Mouse (Mus musculus): Measurements from ENCODE around the gene Plin3. TPM values are rescaled to one million over a fixed set of nuclear protein-coding genes. Genes with fewer than 3 reads are reported as not detected.

Gene Plin3
- polyA plus RNA-seq, 1 experiment from 2014 or later: 106 TPM

DNA sequence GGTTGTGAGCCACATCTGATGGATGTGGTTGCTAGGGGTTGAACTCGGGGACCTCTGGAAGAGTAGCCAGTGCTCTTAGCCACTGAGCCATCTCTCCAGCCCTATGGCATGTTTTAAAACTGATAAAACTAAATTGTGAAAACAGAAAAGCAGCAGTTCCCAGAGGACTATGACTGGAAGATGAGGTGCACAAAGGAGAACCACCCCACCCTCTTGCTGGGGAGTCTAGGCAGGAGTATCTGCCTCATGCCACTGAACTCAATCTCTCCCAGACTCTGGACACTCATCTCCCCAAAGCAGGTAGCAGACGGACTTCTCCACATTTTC is 15.1 kb downstream of the Plin3 start:
- Histone ChIP-seq H3K27ac (ENCODE audit: low read length) (peak overlapping the region; percentile 86), H3K9me3 (ENCODE audit: low read length) (no peaks in the 10 kb centered on the region), H3K4me3 (ENCODE audit: low read length) (no peak overlapping the region), H3K4me2 (replicated peaks; ENCODE audit: low read depth, low read length) (peak overlapping the region; percentile 74), H3K9ac (replicated peaks; ENCODE audit: low read length) (no peak overlapping the region), H3K36me3 (ENCODE audit: insufficient read depth, low read length) (peaks cover 22% of the 10 kb centered on the region), H3K27me3 (ENCODE audit: insufficient read depth, low read length) (no peaks in the 10 kb centered on the region), H3K4me1 (ENCODE audit: insufficient read depth, low read length) (peaks cover 24% of the 10 kb centered on the region)
- WGBS: 45% methylated on average over 2 of the region's 2 CpGs
- no peak for ATAC-seq (ENCODE audit: low FRiP score, low TSS enrichment)

DNA sequence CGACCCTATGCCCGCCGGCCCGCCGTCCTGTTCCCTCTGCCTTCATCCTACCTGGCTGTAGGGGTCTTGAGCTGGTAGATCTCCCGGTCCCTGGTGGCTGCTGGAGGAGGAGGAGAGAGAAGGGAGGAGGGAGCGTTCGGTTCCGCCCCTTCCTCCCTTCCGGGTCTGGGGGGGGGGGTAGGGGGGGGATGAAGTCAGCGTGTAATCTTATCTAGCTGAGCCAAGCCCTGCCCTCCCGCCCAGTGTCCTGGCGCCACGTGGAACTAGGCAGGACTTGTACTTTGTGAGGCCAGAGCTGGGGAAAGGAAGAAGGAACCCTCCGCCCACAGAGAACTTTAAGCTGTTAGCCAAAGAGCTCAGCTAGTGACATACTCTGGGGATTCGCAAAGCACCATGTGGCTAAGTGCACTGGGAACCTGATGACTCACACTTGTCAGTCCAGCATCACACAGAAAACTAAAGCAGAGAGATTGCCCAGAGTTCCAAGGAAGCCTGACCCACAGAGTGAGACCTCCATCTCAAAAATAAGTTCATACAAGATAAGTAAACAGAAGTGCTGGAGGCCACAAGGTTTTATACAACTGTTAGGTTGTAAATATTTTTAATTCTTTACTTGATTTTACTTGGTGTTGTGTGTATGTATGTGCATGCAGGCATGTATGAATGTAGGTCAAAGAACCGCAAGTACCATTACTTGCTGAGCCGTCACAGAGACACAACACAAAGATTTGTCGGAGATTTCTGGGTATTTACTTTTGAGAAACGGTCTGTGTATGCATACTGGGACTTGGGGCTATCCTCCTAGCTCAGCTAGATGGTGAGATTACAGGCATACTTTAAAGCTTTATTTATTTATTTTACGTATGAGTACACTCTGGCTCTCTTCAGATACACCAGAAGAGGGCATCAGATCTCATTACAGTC is 15.8 kb downstream of the Plin3 start, which contains the start of gene Ticam1:
Gene Ticam1, minus strand, starts transcription at position 144 of the 924 bp plus-strand sequence.
- no peaks in the 10 kb centered on the region for H3K27me3 ChIP-seq (ENCODE audit: insufficient read depth, low read length)
- ATAC-seq (ENCODE audit: low FRiP score, low TSS enrichment): peak; percentile 95
- peak within 1 kb of the TSS; percentile 86 for H3K27ac ChIP-seq (ENCODE audit: low read length)
- peak within 1 kb of the TSS; percentile 70 for H3K4me3 ChIP-seq (ENCODE audit: low read length)
- peaks cover 24% of the 10 kb centered on the region for H3K4me1 ChIP-seq (ENCODE audit: insufficient read depth, low read length)
- H3K4me2 ChIP-seq (replicated peaks; ENCODE audit: low read depth, low read length): peak within 1 kb of the TSS; percentile 74
- 4% methylated on average over 17 of the region's 21 CpGs for WGBS
- H3K9ac ChIP-seq (replicated peaks; ENCODE audit: low read length): peak within 1 kb of the TSS; percentile 77
- no peaks in the 10 kb centered on the region for H3K9me3 ChIP-seq (ENCODE audit: low read length)
- H3K36me3 ChIP-seq (ENCODE audit: insufficient read depth, low read length): peaks cover 28% of the 10 kb centered on the region

DNA sequence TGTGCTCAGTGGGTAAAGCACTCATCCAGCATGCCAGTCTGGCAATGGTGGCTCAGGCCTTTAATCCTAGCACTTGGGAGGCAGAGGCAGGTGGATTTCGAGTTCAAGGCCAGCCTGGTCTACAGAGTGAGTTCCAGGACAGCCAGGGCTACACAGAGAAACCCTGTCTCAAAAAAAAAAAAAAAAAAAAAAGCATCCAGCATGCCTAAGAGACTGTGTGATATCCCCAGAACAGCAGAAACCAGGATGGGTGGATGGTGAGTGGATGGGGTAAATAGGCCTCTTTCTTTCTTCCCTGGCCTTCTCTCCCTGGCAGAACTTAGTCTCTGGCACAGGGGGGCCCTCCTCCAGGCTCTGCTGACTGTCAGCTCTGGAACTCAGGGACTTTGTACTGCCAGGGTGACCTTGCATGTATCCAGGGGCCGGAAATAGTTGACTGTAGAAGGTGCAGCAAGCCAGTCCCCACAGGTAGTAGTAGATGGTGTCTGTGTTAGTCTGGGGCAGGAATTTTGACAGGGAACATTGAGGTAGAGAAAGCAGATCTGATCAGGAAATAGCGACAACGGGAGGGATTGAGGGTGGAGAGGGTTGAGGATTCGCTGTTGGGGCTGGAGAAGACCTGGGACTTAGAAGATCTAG is 16.7 kb downstream of the Plin3 start:
- Histone ChIP-seq H3K4me3 (ENCODE audit: low read length) (peak overlapping the region; percentile 70), H3K4me2 (replicated peaks; ENCODE audit: low read depth, low read length) (peak overlapping the region; percentile 74), H3K4me1 (ENCODE audit: insufficient read depth, low read length) (peaks cover 24% of the 10 kb centered on the region), H3K9ac (replicated peaks; ENCODE audit: low read length) (peak overlapping the region; percentile 77), H3K36me3 (ENCODE audit: insufficient read depth, low read length) (peaks cover 26% of the 10 kb centered on the region; the same call in 1 of the 2 replicates), H3K9me3 (ENCODE audit: low read length) (no peaks in the 10 kb centered on the region), H3K27ac (ENCODE audit: low read length) (peak overlapping the region; percentile 86), H3K27me3 (ENCODE audit: insufficient read depth, low read length) (no peaks in the 10 kb centered on the region)
- WGBS: 23% methylated on average over 5 of the region's 5 CpGs
- ATAC-seq (ENCODE audit: low FRiP score, low TSS enrichment): peak; percentile 44

- no peaks in the 10 kb centered on the region for H3K9me3 ChIP-seq (ENCODE audit: low read length)
- no peak overlapping the region for H3K4me3 ChIP-seq (ENCODE audit: low read length)
- peaks cover 24% of the 10 kb centered on the region for H3K36me3 ChIP-seq (ENCODE audit: insufficient read depth, low read length)
- H3K27me3 ChIP-seq (ENCODE audit: insufficient read depth, low read length): no peaks in the 10 kb centered on the region
- no peak for ATAC-seq (ENCODE audit: low FRiP score, low TSS enrichment)
- H3K9ac ChIP-seq (replicated peaks; ENCODE audit: low read length): no peak overlapping the region
- no peak overlapping the region for H3K27ac ChIP-seq (ENCODE audit: low read length)
- H3K4me1 ChIP-seq (ENCODE audit: insufficient read depth, low read length): peaks cover 30% of the 10 kb centered on the region
- WGBS: 91% methylated on average over 5 of the region's 5 CpGs
- no peak overlapping the region for H3K4me2 ChIP-seq (replicated peaks; ENCODE audit: low read depth, low read length)
Observed at GRCm38 (mm10) chr17:56273986-56274385, 18.7 kb downstream of the Plin3 start.

GRCm38 (mm10) chr17:56273482-56273881 is 19.2 kb downstream of the Plin3 start:
- Histone ChIP-seq H3K27ac (ENCODE audit: low read length) (no peak overlapping the region), H3K9me3 (ENCODE audit: low read length) (no peaks in the 10 kb centered on the region), H3K27me3 (ENCODE audit: insufficient read depth, low read length) (no peaks in the 10 kb centered on the region), H3K4me2 (replicated peaks; ENCODE audit: low read depth, low read length) (no peak overlapping the region), H3K4me1 (ENCODE audit: insufficient read depth, low read length) (peaks cover 30% of the 10 kb centered on the region), H3K9ac (replicated peaks; ENCODE audit: low read length) (no peak overlapping the region), H3K4me3 (ENCODE audit: low read length) (no peak overlapping the region), H3K36me3 (ENCODE audit: insufficient read depth, low read length) (peaks cover 24% of the 10 kb centered on the region)
- ATAC-seq (ENCODE audit: low FRiP score, low TSS enrichment): no peak
- WGBS: 72% methylated on average over 7 of the region's 7 CpGs

DNA sequence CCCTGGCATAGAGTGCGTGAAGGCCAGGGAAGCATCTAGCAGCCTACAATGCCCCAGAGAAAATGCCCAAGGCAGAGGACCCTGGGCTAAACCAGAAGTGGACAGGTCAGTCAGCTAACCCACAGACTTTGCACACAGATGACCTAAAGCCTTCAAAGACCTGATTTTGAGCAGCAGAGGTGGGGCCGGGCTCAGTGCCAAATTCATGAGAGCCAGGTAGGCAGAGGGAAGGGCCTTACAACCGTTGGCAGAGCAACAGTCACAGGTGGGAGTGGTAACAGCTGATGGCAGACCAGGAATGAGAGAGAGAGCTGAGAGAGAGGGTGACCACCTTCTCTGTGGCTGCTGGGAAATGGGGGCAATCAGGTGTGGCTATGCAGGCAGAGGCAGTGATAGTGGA is 20.0 kb downstream of the Plin3 start:
- Histone ChIP-seq H3K27ac (ENCODE audit: low read length) (no peak overlapping the region), H3K9me3 (ENCODE audit: low read length) (no peaks in the 10 kb centered on the region), H3K4me3 (ENCODE audit: low read length) (no peak overlapping the region), H3K4me1 (ENCODE audit: insufficient read depth, low read length) (peaks cover 26% of the 10 kb centered on the region), H3K36me3 (ENCODE audit: insufficient read depth, low read length) (peaks cover 19% of the 10 kb centered on the region), H3K9ac (replicated peaks; ENCODE audit: low read length) (no peak overlapping the region), H3K27me3 (ENCODE audit: insufficient read depth, low read length) (no peaks in the 10 kb centered on the region), H3K4me2 (replicated peaks; ENCODE audit: low read depth, low read length) (no peak overlapping the region)
- no peak for ATAC-seq (ENCODE audit: low FRiP score, low TSS enrichment)
- WGBS: 63% methylated on average over 3 of the region's 3 CpGs

DNA sequence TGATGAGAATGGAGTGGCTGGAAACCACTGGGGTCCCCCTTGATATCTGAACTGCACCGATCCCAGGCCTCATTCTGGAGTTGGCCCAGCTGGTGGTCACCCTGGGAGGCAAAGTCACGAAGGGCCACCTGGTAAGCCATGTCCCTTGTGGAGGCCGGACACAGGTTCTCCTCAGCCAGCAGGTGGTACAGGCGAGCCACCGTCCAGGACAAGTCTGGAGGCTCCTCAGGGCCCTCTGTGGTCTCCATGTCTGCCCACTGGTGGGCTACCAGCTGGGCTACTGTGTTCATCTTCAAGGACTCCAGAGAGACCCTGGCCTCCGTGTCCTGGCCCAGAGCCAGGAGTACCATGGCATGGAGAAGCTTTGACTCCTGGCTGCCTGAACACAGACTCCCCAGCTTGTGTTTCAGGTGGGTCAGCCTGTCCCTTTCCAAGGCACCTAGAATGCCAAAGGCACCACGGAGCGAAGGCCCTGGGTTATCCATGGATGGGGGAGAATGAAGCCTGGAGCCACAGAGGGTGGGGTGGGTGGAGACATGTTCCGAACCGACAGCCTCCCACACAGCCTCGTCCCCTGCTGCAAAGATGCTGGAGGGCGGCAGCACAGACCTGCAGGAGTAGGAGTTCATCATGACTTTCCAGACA is 20.9 kb downstream of the Plin3 start:
- no peak overlapping the region for H3K4me2 ChIP-seq (replicated peaks; ENCODE audit: low read depth, low read length)
- H3K4me1 ChIP-seq (ENCODE audit: insufficient read depth, low read length): peaks cover 18% of the 10 kb centered on the region
- no peak overlapping the region for H3K27ac ChIP-seq (ENCODE audit: low read length)
- H3K9ac ChIP-seq (replicated peaks; ENCODE audit: low read length): no peak overlapping the region
- no peaks in the 10 kb centered on the region for H3K27me3 ChIP-seq (ENCODE audit: insufficient read depth, low read length)
- H3K9me3 ChIP-seq (ENCODE audit: low read length): no peaks in the 10 kb centered on the region
- WGBS: 81% methylated on average over 12 of the region's 12 CpGs
- H3K4me3 ChIP-seq (ENCODE audit: low read length): no peak overlapping the region
- no peak for ATAC-seq (ENCODE audit: low FRiP score, low TSS enrichment)
- peaks cover 19% of the 10 kb centered on the region for H3K36me3 ChIP-seq (ENCODE audit: insufficient read depth, low read length)

- peak overlapping the region; percentile 74 for H3K4me2 ChIP-seq (replicated peaks; ENCODE audit: low read depth, low read length)
- H3K4me3 ChIP-seq (ENCODE audit: low read length): peak overlapping the region; percentile 48
- H3K27me3 ChIP-seq (ENCODE audit: insufficient read depth, low read length): no peaks in the 10 kb centered on the region
- peaks cover 22% of the 10 kb centered on the region for H3K36me3 ChIP-seq (ENCODE audit: insufficient read depth, low read length)
- H3K27ac ChIP-seq (ENCODE audit: low read length): peak overlapping the region; percentile 89
- H3K9ac ChIP-seq (replicated peaks; ENCODE audit: low read length): peak overlapping the region; percentile 60
- peaks cover 13% of the 10 kb centered on the region for H3K4me1 ChIP-seq (ENCODE audit: insufficient read depth, low read length)
- H3K9me3 ChIP-seq (ENCODE audit: low read length): no peaks in the 10 kb centered on the region
- peak; percentile 4; the same call in 1 of the 2 replicates for ATAC-seq (ENCODE audit: low FRiP score, low TSS enrichment)
- 77% methylated on average over 3 of the region's 3 CpGs for WGBS
Observed at GRCm38 (mm10) chr17:56269741-56270140, 22.9 kb downstream of the Plin3 start.

GRCm38 (mm10) chr17:56269153-56269630 is 23.5 kb downstream of the Plin3 start:
- Histone ChIP-seq H3K4me3 (ENCODE audit: low read length) (peak overlapping the region; percentile 48), H3K9ac (replicated peaks; ENCODE audit: low read length) (peak overlapping the region; percentile 63), H3K27me3 (ENCODE audit: insufficient read depth, low read length) (no peaks in the 10 kb centered on the region), H3K9me3 (ENCODE audit: low read length) (no peaks in the 10 kb centered on the region), H3K36me3 (ENCODE audit: insufficient read depth, low read length) (peaks cover 22% of the 10 kb centered on the region), H3K4me1 (ENCODE audit: insufficient read depth, low read length) (peaks cover 13% of the 10 kb centered on the region), H3K4me2 (replicated peaks; ENCODE audit: low read depth, low read length) (peak overlapping the region; percentile 74), H3K27ac (ENCODE audit: low read length) (peak overlapping the region; percentile 89)
- ATAC-seq (ENCODE audit: low FRiP score, low TSS enrichment): peak; percentile 81
- 19% methylated on average over 12 of the region's 12 CpGs for WGBS

Data from kidney, embryonic 16.5 days (tissue).